Mouse (Mus musculus): ENCODE data around the gene Abcc8.
"Not testable (repeated sequence)": the region's sequence is repeated elsewhere in the genome, so short reads cannot be mapped to it uniquely, and the experiment has no call there.

Abcc8 gene

DNA sequence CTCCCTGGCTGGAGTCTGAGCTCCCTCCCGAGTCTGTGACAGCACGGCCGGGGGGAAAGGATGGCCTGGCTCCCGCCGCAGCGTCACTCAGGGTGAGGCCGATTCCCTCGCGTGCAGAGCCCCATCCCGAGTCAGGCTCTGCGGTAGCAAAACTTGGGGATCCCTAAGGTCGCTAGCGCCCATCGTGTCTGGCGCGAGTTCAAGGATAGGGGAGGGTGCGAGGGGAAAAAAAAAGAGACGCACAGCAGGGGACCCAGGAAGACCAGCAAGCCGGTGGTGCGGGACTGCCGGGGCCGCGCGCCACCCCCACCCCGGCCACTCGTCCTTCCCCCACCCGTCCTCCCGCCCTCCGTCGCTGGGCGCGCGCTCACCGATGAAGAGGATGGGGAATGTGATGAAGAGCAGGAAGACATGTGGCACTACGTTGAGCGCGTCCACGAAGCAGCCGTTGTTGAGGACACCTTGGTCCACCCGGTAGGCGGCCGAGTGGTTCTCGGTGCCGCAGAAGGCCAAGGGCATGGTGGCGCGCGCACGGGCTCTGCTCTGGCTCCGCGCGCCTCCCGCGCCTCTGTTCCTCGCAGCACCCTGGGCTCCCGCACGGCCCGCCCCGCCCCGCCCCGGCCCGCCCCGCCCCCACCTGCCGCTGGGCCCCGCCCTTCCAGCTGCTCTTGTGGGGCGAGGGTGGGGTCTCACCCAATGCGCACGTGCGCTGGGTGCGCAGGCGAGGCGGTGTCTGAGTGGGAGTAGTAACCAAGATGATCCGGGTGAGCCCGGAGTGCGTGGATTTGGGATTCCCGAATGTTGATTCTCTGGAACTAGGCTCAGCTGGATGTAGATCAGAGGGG, at the start of gene Abcc8:
Gene Abcc8 (minus strand): TSS at position 603 of the 845 bp plus-strand sequence.
- DNase-seq (ENCODE audit: low spot score in 2 of 2) = no peak

DNA sequence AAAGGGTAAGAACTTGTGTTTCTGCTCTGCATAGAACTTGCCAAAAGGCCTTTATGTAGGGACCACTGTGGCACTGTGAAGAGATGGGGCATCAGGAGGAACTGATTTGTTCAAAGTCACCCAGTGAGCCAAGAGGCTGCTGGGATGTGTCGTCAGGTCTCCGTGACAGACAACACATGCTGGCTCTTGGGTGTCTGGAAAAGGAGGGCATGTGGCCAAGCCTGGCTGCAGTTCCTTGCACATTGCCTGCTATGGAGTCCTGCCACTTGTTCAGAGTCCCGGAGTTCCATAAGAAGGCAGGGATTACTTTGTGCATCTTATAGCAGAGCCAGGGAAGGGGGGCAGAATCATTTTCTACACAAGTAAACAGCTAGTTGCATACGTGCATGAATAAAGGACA, 47.1 kb upstream of the Abcc8 start:
- peak; percentile 42 to 69 for DNase-seq (ENCODE audit: low spot score in 2 of 2)

DNA sequence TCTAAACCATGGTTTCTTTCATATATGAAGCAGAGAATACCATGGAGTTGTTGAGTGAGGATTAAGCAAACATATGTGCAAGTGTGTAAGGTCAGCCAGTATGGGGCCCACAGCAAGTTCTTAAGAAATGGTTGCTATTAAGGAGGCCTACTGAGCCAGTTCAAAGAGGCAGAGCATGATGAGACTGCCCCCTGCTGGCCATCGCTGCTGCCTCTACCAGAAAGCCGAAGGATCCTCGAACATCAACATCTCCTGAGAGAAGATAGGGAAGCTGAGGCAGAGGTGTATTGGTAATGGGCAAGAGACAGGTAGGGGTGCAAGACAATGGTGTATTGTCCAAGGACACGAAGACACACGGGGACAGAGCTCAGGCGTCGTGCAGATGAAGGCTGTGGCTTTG, 46.4 kb upstream of the Abcc8 start:
- no peak for DNase-seq (ENCODE audit: low spot score in 2 of 2)

DNA sequence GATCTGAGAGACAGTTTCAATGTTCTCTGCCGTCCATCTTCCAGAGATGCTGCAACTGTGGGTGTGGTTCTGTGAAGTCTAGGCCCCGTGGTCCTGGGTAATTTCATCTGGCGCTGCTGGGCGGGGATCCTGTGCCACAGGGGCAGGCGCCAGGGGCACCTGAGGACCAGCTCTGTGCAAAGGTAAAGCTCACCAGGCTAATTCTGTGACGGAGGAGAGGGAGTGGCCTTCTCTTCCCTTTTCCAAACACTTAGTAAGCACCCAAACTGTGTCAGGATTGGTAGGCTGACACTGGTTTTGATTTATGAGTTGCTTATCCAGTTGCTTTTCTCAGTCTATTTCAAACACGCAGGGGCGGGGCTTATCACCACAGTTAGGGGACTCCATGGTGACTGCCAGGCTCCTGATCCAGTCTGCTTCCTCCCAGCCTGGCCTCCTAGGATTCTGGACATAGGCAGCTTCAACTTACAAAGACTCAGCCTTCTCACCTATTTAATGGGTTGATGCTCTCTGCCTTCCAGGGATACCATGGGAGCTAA, 40.8 kb upstream of the Abcc8 start:
- no peak for DNase-seq (ENCODE audit: low spot score in 2 of 2)

DNA sequence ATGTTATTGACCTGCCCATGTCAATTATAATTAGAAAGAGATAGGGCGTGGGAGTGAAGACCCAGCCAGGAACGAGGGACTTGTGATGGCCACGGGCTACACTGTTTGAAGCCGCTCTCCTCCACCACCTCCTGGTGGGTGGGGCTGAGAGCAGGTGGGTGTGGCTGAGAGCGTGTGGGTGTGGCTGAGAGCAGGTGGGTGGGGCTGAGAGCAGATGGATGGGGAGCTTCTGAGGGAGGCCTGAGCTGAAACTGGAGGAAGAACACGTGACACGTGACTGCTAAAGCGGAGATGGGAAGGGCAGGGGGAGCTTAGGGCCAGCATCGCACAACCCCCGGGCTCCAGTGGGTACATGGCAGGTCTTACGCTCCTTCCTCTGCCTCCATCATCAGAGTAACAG, 38.6 kb upstream of the Abcc8 start:
- no peak for DNase-seq (ENCODE audit: low spot score in 2 of 2)

DNA sequence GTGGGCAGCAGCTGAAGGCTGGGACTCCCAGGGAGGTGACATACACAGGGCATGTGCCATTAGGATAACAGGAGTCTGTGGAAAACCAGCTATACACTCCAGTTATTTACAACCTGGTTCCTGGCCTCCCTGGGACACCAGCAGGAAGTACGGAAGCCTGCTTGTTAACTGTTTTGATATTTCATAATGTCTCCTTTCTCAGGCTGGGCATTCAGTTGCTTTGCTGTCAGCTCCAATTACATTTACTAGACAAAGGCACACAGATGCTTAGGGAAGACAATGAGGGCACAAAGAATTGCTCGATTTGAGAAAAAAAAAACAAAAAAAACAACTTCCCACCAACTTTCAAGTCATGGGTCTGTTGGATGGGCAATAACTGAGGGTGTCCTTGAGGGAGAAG, 36.6 kb upstream of the Abcc8 start:
- no peak for DNase-seq (ENCODE audit: low spot score in 2 of 2)

DNA sequence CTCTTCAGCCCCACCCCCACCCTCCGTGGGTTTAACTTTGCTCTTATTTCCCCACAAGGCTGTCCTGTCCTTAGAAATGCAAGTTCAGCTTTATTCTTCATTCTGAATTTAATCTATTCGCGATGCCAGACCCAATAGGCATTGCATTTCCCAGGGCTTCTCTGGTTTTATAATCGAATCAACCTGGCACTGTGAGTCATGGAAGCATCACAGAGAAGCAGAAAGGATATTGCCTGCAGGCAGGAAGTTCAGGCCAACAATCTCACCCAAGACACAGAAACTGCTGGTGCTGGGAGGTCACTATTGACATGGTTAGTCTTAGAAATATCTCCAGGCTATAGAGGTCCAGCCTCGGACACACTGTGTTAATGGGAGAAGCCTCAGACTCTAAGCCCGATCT, 30.4 kb upstream of the Abcc8 start:
- no peak for DNase-seq (ENCODE audit: low spot score in 2 of 2)

DNA sequence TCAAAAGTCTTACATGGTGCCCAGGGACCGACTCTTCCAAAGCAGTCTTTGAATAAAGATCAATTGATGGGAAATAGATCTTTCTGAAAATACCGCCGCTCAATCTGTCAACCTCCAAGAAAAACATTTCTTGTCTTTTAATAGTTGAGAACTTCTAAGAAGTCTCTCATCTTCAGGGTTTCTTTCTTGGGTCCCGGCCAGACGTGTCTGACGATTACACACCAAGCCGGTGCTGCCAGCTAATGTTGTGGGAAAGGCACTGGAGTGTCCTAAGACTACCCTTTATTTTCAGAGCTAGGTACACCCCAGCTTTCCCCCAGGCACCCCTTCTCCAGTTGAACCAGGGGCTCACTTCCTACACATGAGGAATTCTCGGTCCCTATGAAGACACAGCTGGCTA, 28.3 kb upstream of the Abcc8 start:
- no peak for DNase-seq (ENCODE audit: low spot score in 2 of 2)

DNA sequence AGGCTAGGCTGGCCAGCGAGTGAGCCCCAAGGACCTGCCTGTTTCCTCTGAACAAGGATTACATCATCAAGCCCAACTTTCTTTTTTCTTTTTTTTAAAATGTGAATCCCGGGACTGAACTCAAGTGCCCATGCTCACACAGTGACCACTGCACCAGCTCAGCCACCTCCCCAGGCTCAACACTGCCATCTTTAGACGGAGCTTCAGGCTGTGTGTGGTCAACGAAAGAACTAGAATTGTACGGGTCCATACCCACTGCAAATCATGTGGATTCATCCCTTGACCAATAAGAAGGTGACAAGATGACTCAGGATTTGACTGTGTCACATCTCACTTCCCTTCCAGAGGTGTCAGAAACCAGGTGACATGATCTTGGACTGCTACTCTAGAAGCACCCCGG, 24.9 kb upstream of the Abcc8 start:
- no peak for DNase-seq (ENCODE audit: low spot score in 2 of 2)

DNA sequence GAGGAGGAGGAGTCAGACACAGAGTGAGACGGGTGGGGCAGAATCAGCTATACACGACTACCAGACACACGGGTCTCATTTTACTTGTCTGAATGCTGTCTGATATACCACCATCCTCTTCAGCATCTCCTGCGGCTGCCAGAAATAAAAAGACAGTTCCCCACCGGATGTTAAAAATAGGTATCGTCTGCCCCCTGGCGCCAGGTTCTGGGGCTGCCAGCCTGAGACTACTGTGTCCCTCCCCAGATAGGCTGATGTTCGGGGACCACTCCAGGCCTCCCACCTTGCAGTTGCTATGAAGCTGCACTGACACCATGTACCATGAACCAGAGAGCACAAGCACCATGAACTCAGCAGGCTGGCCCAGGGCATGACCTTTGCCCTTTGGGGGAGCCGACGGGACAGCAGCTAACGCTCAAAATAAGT, 24.2 kb upstream of the Abcc8 start:
- peak in 1 of 2 experiments; percentile 11 for DNase-seq (ENCODE audit: low spot score in 2 of 2)

DNA sequence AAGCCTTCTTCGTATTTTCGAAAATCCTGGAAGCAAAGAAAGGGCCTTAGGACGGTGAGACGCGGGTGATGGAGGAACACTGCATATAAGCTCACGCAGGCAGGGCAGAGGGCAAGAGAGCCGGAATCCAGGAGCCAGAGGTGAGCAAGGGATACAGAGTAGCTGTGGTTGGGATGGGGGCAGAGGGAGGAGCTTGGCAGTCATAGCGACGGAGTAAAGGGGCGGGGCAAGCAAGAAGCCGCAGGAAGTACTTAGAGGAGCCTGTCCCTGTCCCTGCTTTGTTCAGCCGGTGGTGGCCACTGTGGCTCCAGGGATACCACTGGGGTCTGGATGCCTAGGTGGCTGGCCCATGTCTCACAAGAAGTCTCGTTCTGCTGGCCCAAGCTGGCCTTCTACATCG, 21.8 kb upstream of the Abcc8 start:
- DNase-seq (ENCODE audit: low spot score in 2 of 2) = no peak

DNA sequence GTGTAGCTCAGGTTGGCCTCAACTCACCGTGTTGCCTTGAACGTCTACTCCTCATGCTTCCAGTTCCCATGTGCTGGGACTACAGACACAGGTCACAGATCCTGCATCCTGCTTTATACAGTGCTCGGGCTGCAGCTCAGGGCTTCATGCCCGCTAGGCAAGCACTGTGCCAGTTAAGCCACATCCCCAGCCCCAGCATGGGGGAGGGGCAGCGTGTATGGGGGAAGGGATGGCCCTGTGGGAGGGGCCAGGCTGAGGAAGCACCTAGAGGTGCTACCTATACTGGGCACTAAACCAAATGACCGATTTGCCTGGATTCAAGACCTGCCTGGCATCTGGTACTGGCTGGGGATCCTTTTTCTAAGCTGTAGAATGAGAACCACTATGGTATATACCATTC, 20.2 kb upstream of the Abcc8 start:
- no peak for DNase-seq (ENCODE audit: low spot score in 2 of 2)

DNA sequence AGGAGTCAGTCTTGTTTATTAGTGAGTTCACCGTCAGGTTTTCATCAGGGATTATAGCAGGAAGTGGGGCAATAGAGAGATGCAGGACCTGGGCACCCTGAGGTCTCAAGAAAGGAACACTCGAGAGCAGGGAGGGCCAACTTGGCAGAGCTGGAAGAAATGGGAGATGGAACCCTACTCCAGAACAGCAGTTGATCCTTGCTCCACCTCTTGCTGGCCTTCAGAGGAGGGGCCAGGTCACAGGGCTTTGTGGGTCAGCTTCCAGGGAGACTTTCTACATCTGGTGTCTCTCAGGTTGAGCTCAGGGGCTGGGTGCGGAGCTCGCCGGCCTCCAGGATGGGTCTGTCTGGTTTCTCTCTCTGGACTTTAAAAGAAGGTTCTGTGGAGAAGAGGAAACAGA, 15.5 kb upstream of the Abcc8 start:
- no peak for DNase-seq (ENCODE audit: low spot score in 2 of 2)

DNA sequence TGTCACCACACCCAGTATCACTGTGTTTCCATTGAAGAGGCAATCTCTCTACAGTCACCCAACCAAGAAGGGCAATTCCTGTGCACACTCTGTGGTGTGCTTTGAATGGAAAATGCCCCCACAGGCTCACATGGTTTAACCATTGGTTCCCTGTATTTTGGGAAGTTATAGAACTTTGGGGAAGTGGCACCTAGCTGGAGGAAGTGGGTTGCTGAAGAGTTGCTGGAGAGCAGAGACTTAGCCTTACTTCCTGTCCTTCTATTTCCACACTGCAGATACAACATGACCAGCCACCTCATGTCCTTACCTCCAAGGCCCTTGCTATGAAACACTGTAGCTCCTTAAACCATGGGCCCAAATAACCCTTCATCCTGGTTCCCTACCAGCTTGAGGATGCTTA, 4.4 kb upstream of the Abcc8 start:
- DNase-seq (ENCODE audit: low spot score in 2 of 2) = no peak

DNA sequence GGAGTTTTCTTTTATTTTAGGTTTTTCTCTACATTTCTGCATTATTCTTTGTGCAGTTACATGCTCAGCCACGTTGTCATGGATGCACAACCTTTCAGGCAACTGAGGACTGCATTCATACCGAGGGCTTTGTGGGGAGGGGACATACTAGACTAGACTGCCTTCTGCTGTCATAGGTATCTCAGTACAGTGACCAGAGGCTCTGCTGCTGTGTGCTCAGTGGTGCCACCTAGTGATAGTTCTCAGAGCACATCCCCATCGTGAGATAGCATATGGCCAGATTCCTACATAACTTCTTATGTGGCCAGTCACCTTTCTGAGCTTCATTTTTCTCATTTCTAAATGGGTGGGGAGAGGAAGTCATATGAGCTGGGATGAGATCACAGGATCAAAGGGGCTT, 1.8 kb upstream of the Abcc8 start:
- DNase-seq (ENCODE audit: low spot score in 2 of 2) = peak in 1 of 2 experiments; percentile 21

DNA sequence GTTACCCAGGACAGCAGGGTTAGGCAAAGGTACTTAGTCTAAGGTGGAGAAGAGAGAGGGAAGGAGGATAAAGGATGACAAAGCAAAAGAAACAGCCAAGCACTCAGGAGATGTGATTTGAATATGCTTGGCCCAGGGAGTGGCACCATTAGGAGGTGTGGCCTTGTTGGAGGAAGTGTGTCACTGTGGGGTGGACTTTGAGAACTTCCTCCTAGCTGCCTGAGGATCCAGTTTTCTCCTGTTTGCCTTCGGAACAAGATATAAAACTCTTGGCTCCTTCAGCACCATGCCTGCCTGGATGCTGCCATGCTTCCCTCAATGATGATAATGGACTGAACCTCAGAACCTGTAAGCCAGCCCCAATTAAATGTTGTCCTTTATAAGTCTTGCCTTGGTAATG, 10.9 kb downstream of the Abcc8 start:
- not testable (repeated sequence) for DNase-seq (ENCODE audit: low spot score in 2 of 2)

DNA sequence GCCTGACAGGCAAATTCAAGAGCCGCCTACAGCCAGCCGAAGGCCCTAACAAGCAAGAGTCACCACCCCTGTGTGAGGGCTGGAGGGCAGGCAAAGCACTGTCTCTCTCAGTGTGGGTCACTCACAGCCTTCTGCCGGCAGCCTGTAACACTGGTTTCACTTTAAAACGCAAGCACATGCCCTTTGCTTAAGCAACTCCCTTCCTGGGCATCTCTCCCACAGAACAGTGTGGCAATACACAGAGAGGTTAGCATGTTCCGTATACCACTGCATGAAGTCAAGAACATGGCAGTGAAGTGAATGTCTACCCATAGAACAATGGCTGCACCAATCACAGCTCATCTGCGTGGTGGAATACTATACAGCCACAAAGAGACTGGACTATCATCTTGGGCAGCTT, 11.4 kb downstream of the Abcc8 start:
- DNase-seq (ENCODE audit: low spot score in 2 of 2) = no peak

DNA sequence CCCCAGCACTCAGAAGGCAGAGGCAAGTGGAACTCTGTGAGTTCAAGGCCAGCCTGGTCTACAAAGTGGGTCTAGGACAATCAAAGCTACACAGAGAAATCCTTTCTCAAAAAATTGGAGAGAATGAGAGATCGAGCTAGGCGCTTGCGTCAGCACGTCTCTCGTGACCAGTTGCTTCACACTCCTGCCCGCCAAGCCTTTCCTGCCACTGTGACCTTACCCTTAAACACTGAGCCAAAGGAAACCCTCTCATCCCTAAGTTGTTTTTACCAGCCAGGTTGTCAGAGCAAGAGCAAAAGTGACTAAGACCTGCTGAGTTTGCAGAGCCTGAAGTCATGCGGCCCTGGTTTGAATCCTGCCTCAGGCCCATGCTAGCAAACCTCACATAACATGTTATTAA, 11.9 kb downstream of the Abcc8 start:
- no peak for DNase-seq (ENCODE audit: low spot score in 2 of 2)

DNA sequence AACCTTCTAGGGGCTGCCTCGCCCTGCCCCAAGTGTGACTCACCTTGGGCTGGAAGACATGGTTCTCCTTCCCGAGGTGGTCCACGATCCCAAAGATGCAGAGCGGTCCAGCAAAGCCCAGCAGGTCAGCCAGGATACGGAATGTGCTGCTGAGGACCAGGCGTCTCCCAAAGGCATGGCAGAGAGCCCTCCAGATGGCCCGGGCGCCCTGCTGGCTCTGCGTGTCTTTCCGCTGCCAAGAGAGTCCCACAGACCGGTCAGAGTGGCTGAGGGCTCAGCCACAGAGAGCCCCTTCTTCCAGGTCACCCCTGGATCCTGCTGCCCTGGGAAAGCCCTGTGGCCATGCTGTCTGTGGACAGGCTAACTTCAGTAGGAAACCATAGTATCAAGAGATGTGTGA, 14.0 kb downstream of the Abcc8 start:
- no peak for DNase-seq (ENCODE audit: low spot score in 2 of 2)

DNA sequence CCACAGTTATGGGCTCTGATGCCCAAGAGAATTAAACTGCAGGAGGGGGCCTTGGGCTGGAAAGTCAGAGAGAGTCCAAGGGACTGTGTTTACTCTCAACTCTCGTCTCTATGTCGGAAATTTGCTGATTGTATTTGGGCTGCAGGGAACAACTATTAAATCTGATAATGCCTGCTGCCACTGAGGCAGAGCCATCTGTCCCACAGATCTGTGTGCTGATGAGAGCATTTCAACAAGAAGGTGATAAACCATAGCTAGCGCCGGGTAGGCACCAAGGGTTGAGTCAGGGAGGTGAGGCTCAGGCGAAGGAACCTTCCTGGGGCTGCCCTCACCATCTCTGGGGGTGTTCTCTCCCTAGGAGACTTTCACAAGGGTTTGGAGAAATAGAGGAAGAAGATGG, 17.1 kb downstream of the Abcc8 start:
- DNase-seq (ENCODE audit: low spot score in 2 of 2) = no peak

DNA sequence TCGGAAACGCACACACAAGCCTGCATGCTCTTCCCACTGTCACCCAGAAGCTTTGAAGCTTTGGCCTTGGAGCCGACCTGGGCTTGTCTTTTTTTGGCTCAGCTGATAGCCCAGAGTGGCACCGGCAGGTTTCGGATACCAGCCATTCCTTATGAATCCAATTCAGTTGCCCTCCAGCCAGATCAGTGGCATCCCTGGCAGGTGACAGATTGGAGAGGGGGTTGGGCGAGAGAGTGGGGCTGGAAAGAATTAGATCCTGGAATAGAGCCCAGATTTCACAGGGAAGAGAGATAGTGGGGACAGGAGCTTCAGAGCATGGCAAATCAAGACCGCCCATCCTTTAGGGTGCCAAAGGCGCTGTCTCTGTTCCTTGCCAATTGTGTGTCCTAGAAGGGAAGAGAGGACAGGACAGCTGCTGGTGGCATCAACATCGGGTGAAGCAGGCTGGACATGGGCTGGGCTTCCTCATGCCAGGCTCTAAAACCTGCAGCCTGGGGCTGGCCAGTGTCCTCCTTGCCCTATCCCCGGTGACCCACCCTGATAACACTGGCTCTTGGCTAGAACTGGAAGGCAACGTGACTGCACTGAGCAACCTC, 17.6 kb downstream of the Abcc8 start:
- DNase-seq (ENCODE audit: low spot score in 2 of 2) = peak; percentile 83 to 85

DNA sequence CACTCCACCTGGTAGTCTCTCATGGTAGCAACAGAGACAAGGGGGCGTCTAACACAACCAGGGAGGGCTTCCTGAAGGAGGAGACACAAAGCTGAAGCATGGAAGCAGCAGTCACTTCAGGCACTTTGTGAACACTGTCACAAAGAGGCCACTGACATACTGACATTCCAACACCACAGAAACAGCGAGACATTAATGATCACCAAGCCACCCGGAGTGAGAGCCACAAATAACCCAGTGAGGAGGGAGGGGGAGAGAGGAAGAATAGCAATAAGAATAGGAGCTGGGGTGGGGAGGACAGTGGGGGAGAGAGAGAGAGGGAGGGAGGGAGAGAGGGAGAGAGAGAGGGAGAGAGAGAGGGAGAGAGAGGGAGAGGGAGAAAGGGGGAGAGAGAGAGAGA, 18.2 kb downstream of the Abcc8 start:
- DNase-seq (ENCODE audit: low spot score in 2 of 2) = peak; percentile 34 to 46

DNA sequence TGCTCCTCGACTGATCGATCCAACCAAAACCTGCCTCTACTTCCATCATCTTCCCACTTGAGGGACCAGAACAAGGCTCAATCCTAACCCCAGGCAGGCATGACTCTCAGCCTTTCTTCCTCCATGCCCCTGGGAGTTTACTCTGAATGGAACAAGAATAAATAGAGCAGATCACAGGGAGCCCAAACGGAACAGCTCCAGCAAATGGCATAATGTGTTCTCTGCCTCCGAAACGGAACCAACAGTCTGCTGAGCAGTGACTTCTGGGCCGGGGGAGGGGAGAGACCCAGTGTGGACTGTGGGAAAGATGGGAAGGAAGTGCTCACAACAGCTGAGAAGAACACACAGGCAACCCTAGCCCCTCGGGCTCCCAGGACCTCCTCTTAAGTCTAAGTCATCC, 22.1 kb downstream of the Abcc8 start:
- no peak for DNase-seq (ENCODE audit: low spot score in 2 of 2)
